Mouse (Mus musculus) activated CD4-positive, CD25-positive, alpha-beta regulatory T cell, adult 4 months (primary cell): ENCODE results near the gene Tgfa. TPM values are rescaled to one million over a fixed set of nuclear protein-coding genes. Genes with fewer than 3 reads are reported as not detected.

Experiments used
- ATAC-seq: one replicate; pipeline ENCODE4 v1.8.0; 2017
- polyA plus RNA-seq, 2 experiments: library from polyadenylated mRNA; unstranded; fragments of 100-300 nt; shearing (Covaris generic); gene quantifications; one replicate each; pipeline ENCODE4 v1.2.1; 2017

Gene Tgfa
- polyA plus RNA-seq, 2 experiments from 2014 or later, result not detected

GRCm38 (mm10) chr6:86296938-86297337 lies 101.9 kb downstream of the Tgfa start:
- ATAC-seq, result no peak

- ATAC-seq, result no peak
Observed at GRCm38 (mm10) chr6:86298961-86299360, 103.9 kb downstream of the Tgfa start.

GRCm38 (mm10) chr6:86299381-86299780 lies 104.4 kb downstream of the Tgfa start:
- ATAC-seq, result no peak

- no peak for ATAC-seq
Observed at GRCm38 (mm10) chr6:86305680-86306079, 110.7 kb downstream of the Tgfa start.

GRCm38 (mm10) chr6:86314011-86314410 lies 119.0 kb downstream of the Tgfa start:
- no peak for ATAC-seq

- no peak for ATAC-seq
Observed at GRCm38 (mm10) chr6:86317066-86317465, 122.0 kb downstream of the Tgfa start.

- ATAC-seq, result no peak
Observed at GRCm38 (mm10) chr6:86318855-86319254, 123.8 kb downstream of the Tgfa start.

GRCm38 (mm10) chr6:86322031-86322563 lies 127.1 kb downstream of the Tgfa start:
- ATAC-seq, result no peak

- no peak for ATAC-seq
Observed at GRCm38 (mm10) chr6:86322991-86323390, 128.0 kb downstream of the Tgfa start.

- no peak for ATAC-seq
Observed at GRCm38 (mm10) chr6:86324400-86324799, 129.4 kb downstream of the Tgfa start.

Other genes starting within 250 kb of the Tgfa start
- gene Dusp11, start 233.6 kb upstream of the Tgfa start, polyA plus RNA-seq, result 100 to 1,000 TPM; 223 to 225 TPM
- not detected for gene Figla, start 179.1 kb upstream of the Tgfa start, polyA plus RNA-seq
- gene Add2, start 166.5 kb upstream of the Tgfa start, polyA plus RNA-seq, result not detected
- 10 to 100 TPM; 51.4 to 61.1 TPM for gene Fam136a, start 170.4 kb downstream of the Tgfa start, polyA plus RNA-seq
- gene Snrpg, start 176.1 kb downstream of the Tgfa start, polyA plus RNA-seq, result 100 to 1,000 TPM; 383 to 452 TPM
- gene Pcyox1, start 201.9 kb downstream of the Tgfa start, polyA plus RNA-seq, result 1 to 10 TPM; 5.3 to 6.9 TPM
- gene Tia1, start 209.0 kb downstream of the Tgfa start, polyA plus RNA-seq, result 100 to 1,000 TPM in 1 of 2 experiments, 10 to 100 TPM in 1; 96.7 to 104 TPM
- gene Gm44790, start 231.4 kb downstream of the Tgfa start, polyA plus RNA-seq, result not detected
- gene C87436, start 243.2 kb downstream of the Tgfa start, polyA plus RNA-seq, result 10 to 100 TPM; 25.1 to 26.1 TPM